Mouse (Mus musculus) kidney, adult 2 months (tissue): ENCODE data around the gene Clcnkb.

ENCODE experiments used
- CTCF ChIP-seq: fragments of 200-500 bp; conservative IDR thresholded peaks from 2 replicates; pipeline ENCODE4 v1.5.1; 2011; ENCODE audit warnings: low read depth, mild to moderate bottlenecking, control low read depth, low read length, moderate library complexity, mixed read lengths; ENCODE audit not compliant: insufficient read depth, insufficient read length
- POLR2A ChIP-seq: fragments of 200-500 bp; IDR thresholded peaks from one replicate; pipeline ENCODE4 v1.6.1; 2011; ENCODE audit warnings: low read depth, low read length, control low read depth

DNA sequence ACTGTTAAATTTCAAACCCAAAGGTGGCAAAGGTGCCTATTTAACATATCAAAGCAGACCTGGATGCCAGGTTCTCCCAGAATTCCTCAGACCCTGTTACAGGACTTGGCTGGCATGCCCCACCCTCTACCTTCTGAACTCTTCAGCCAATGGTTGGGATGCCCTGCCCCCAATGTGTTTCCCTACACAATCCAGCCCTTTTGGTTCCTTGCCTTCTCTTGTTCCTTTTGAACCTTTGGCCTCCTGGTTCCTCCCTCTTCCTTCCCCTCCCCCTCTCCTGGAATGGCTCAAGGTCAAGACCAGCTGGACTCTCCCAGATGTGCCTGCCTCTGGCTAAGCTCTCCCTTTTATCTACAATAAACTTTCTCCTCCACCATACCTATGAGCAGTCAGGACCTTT is 25.1 kb upstream of the Clcnkb start:
- TF ChIP-seq POLR2A (no peak), CTCF (no peak)
